7 mouse cellular contexts compared by ENCODE assay signal in genomic region chr5:35921595-35922254, GRCm38 (mm10). TPM values are rescaled to one million over a fixed set of nuclear protein-coding genes. Genes with fewer than 3 reads are reported as not detected.
DNase-seq lines count a peak whose midpoint lies in the region; ATAC-seq lines count a peak whose summit lies in the region.

No protein-coding gene starts in this region.

- WGBS in embryonic facial prominence, embryonic 15.5 days = 36% methylated on average over 10 of the region's 10 CpGs
- WGBS in limb, embryonic 12.5 days = 48% methylated on average over 10 of the region's 10 CpGs
- WGBS in neural tube, embryonic 12.5 days = 59% methylated on average over 10 of the region's 10 CpGs

- ATAC-seq in embryonic facial prominence, embryonic 15.5 days (ENCODE audit: insufficient number of reproducible peaks, low FRiP score, low TSS enrichment, low read depth) = peak; percentile 74
- peak; percentile 27 to 44; a peak in 2 of 4 replicates for ATAC-seq in hematopoietic stem cell, adult 5-6 weeks (replicated peaks in 1 of 2; ENCODE audit: insufficient read depth in 1 of 2, low FRiP score in 2 of 2, low TSS enrichment in 1 of 2, low read depth in 1 of 2, poor library complexity in 2 of 2, severe bottlenecking in 2 of 2)
- ATAC-seq in limb, embryonic 12.5 days (ENCODE audit: insufficient number of reproducible peaks, insufficient read depth, low FRiP score, low TSS enrichment, low read depth) = peak; percentile 64
- ATAC-seq in neural tube, embryonic 12.5 days (ENCODE audit: low FRiP score, low read depth) = no peak
- ATAC-seq in erythroblast, adult 5-6 weeks (replicated peaks; ENCODE audit: low FRiP score, poor library complexity, severe bottlenecking) = no peak

- no peak overlapping the region for H3K4me3 ChIP-seq in embryonic facial prominence, embryonic 15.5 days (replicated peaks)
- H3K4me3 ChIP-seq in limb, embryonic 12.5 days (replicated peaks) = no peak overlapping the region
- no peak overlapping the region for H3K4me3 ChIP-seq in neural tube, embryonic 12.5 days

- H3K9me3 ChIP-seq in embryonic facial prominence, embryonic 15.5 days (replicated peaks) = no peaks in the 10 kb centered on the region
- no peaks in the 10 kb centered on the region for H3K9me3 ChIP-seq in limb, embryonic 12.5 days
- H3K9me3 ChIP-seq in neural tube, embryonic 12.5 days = no peaks in the 10 kb centered on the region

- no peak overlapping the region for H3K9ac ChIP-seq in embryonic facial prominence, embryonic 15.5 days
- H3K9ac ChIP-seq in limb, embryonic 12.5 days (replicated peaks) = no peak overlapping the region
- no peak overlapping the region for H3K9ac ChIP-seq in neural tube, embryonic 12.5 days

- peak overlapping the region; percentile 83 for H3K27ac ChIP-seq in embryonic facial prominence, embryonic 15.5 days (replicated peaks)
- H3K27ac ChIP-seq in limb, embryonic 12.5 days = peak overlapping the region; percentile 77
- no peak overlapping the region for H3K27ac ChIP-seq in neural tube, embryonic 12.5 days

- no peaks in the 10 kb centered on the region for H3K27me3 ChIP-seq in embryonic facial prominence, embryonic 15.5 days
- H3K27me3 ChIP-seq in limb, embryonic 12.5 days = no peaks in the 10 kb centered on the region
- H3K27me3 ChIP-seq in neural tube, embryonic 12.5 days (replicated peaks) = no peaks in the 10 kb centered on the region

- DNase-seq in brain, adult 2 months (ENCODE audit: low read depth, low spot score) = peak; percentile 42
- DNase-seq in layer of hippocampus, postnatal 36 days = no peak

- no peaks in the 10 kb centered on the region for H3K36me3 ChIP-seq in embryonic facial prominence, embryonic 15.5 days
- no peaks in the 10 kb centered on the region for H3K36me3 ChIP-seq in limb, embryonic 12.5 days
- no peaks in the 10 kb centered on the region for H3K36me3 ChIP-seq in neural tube, embryonic 12.5 days

- H3K4me1 ChIP-seq in embryonic facial prominence, embryonic 15.5 days = peaks cover 83% of the 10 kb centered on the region
- H3K4me1 ChIP-seq in limb, embryonic 12.5 days (replicated peaks) = peaks cover 81% of the 10 kb centered on the region
- H3K4me1 ChIP-seq in neural tube, embryonic 12.5 days = peaks cover 87% of the 10 kb centered on the region

- H3K4me2 ChIP-seq in embryonic facial prominence, embryonic 15.5 days (replicated peaks) = peak overlapping the region; percentile 32
- H3K4me2 ChIP-seq in limb, embryonic 12.5 days = peak overlapping the region; percentile 21; the same call in 1 of the 2 replicates
- H3K4me2 ChIP-seq in neural tube, embryonic 12.5 days (replicated peaks) = peak overlapping the region; percentile 10

RNA-seq across cellular contexts. Expression of gene Afap1, which starts 28.6 kb away (rescaled TPM):
- polyA plus RNA-seq in embryonic facial prominence, embryonic 15.5 days (2015; fragmentation: Nextera tagmentation; extraction: Ambion mirVana) = 24.6 and 25.6 TPM in 2 replicates
- 1.6 and 2.6 TPM in 2 replicates for total RNA-seq in hematopoietic stem cell, adult 5-6 weeks (2017)
- 15.4 and 16.6 TPM in 2 replicates for polyA plus RNA-seq in limb, embryonic 12.5 days (2016; fragmentation: Nextera tagmentation; extraction: Ambion mirVana)
- 77.8 and 91.9 TPM in 2 replicates for polyA plus RNA-seq in neural tube, embryonic 12.5 days (2016; fragmentation: Nextera tagmentation; extraction: Ambion mirVana)
- 2.1 and 3.1 TPM in 2 replicates for total RNA-seq in erythroblast, adult 5-6 weeks (2015; ENCODE audit: low replicate concordance)
- total RNA-seq in erythroblast, adult 5-6 weeks (2017; ENCODE audit: low replicate concordance) = 2.0 and 2.2 TPM in 2 replicates
- total RNA-seq in layer of hippocampus, postnatal 36 days (2021) = 10 to 100 TPM; 29.1 to 30.0 TPM

Comparison
In these comparisons a context has a peak if more than half of its experiments do, and no peak if none do; other contexts are left out.
1. ATAC-seq: peak in embryonic facial prominence, embryonic 15.5 days (single experiment), hematopoietic stem cell, adult 5-6 weeks (2 of 2) and limb, embryonic 12.5 days (single experiment); none in neural tube, embryonic 12.5 days (single experiment) and erythroblast, adult 5-6 weeks (single experiment).
2. Peak in every context shown above with its lines, with median percentiles within 50 percentile points of each other: H3K4me2 ChIP-seq.